Mouse (Mus musculus): ENCODE data around the gene Chd1l. TPM values are rescaled to one million over a fixed set of nuclear protein-coding genes. Genes with fewer than 3 reads are reported as not detected.
A peak's percentile ranks its signal among the peaks of the same experiment; 100 is the strongest.

Gene Chd1l
- polyA plus RNA-seq, 2 experiments = 12.8 to 13.5 TPM

GRCm38 (mm10) chr3:97629941-97630340 is 19.9 kb upstream of the Chd1l start:
- no peak for ATAC-seq (ENCODE audit: low FRiP score, low read depth)
- no peaks in the 10 kb centered on the region for H3K27me3 ChIP-seq (ENCODE audit: control insufficient read depth, insufficient read depth, low read length)
- H3K4me3 ChIP-seq (replicated peaks; ENCODE audit: low read length) = no peak overlapping the region
- no peak for TF ChIP-seq POLR2A (IDR thresholded peaks at IDR 0.05; ENCODE audit: borderline replicate concordance, extremely low read depth, insufficient read depth, insufficient read length)
- H3K9ac ChIP-seq (ENCODE audit: low read depth, low read length, severe bottlenecking) = no peak overlapping the region
- H3K9me3 ChIP-seq (ENCODE audit: control insufficient read depth, low read length) = no peaks in the 10 kb centered on the region
- DNase-seq (ENCODE audit: low spot score) = no peak
- peaks cover 7% of the 10 kb centered on the region for H3K4me1 ChIP-seq (ENCODE audit: control insufficient read depth, insufficient read depth, low read length)
- H3K27ac ChIP-seq (replicated peaks; ENCODE audit: low read depth, low read length) = no peak overlapping the region
- 77% methylated on average over 4 of the region's 4 CpGs for WGBS
- H3K36me3 ChIP-seq (ENCODE audit: control insufficient read depth, insufficient read depth, low read length) = no peaks in the 10 kb centered on the region
- H3K4me2 ChIP-seq (replicated peaks; ENCODE audit: low read depth, low read length, severe bottlenecking) = no peak overlapping the region

DNA sequence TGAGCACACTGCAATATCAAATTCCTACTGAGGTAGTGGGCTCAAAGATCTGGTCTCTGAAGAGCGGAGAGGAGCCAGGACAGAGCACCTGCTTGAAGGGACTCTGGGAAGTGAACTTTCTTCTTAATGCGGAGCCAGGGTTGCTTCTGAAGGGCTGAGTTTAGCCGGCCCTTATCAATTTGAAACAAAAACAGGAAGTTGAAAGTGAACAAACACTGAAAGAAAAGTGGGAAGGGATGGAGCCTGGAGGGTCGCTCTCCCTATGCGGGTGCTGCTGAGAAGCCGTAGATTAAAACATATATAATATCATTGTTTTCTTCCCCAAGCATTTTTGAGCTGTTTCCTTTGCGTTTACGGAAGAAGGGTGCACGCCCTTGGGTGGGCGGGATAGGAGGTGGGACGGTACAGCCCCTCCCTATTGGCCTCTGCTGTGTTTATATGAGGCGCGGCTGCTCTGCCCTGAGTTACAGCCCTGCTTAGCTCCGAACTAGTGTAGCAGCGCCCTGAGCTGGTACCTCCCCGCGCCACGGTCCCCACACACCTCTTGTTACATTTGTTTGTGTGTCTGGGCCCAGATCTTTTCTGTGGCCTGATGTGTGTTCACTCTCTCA is 18.5 kb upstream of the Chd1l start, which contains the start of gene Fmo5:
Gene Fmo5 (plus strand): TSS at position 414 of the 611 bp plus-strand sequence.
- WGBS = 4% methylated on average over 18 of the region's 18 CpGs
- Histone ChIP-seq H3K9me3 (ENCODE audit: control insufficient read depth, low read length) (no peaks in the 10 kb centered on the region), H3K27ac (replicated peaks; ENCODE audit: low read depth, low read length) (no peak within 1 kb of the TSS; the same call in 1 of the 2 replicates), H3K4me1 (ENCODE audit: control insufficient read depth, insufficient read depth, low read length) (no peaks in the 10 kb centered on the region), H3K4me3 (replicated peaks; ENCODE audit: low read length) (peak within 1 kb of the TSS; percentile 38), H3K4me2 (replicated peaks; ENCODE audit: low read depth, low read length, severe bottlenecking) (peak within 1 kb of the TSS; percentile 52), H3K36me3 (ENCODE audit: control insufficient read depth, insufficient read depth, low read length) (no peaks in the 10 kb centered on the region), H3K9ac (ENCODE audit: low read depth, low read length, severe bottlenecking) (peak within 1 kb of the TSS; percentile 37), H3K27me3 (ENCODE audit: control insufficient read depth, insufficient read depth, low read length) (no peaks in the 10 kb centered on the region)
- peak; percentile 80 for ATAC-seq (ENCODE audit: low FRiP score, low read depth)
- no peak for TF ChIP-seq POLR2A (IDR thresholded peaks at IDR 0.05; ENCODE audit: borderline replicate concordance, extremely low read depth, insufficient read depth, insufficient read length)
- peak; percentile 44 for DNase-seq (ENCODE audit: low spot score)

GRCm38 (mm10) chr3:97627893-97628292 is 17.9 kb upstream of the Chd1l start:
- Histone ChIP-seq H3K27me3 (ENCODE audit: control insufficient read depth, insufficient read depth, low read length) (no peaks in the 10 kb centered on the region), H3K4me1 (ENCODE audit: control insufficient read depth, insufficient read depth, low read length) (no peaks in the 10 kb centered on the region), H3K9ac (ENCODE audit: low read depth, low read length, severe bottlenecking) (no peak overlapping the region), H3K36me3 (ENCODE audit: control insufficient read depth, insufficient read depth, low read length) (no peaks in the 10 kb centered on the region), H3K9me3 (ENCODE audit: control insufficient read depth, low read length) (no peaks in the 10 kb centered on the region), H3K4me3 (replicated peaks; ENCODE audit: low read length) (peak overlapping the region; percentile 38; the same call in 1 of the 2 replicates), H3K4me2 (replicated peaks; ENCODE audit: low read depth, low read length, severe bottlenecking) (peak overlapping the region; percentile 52; the same call in 1 of the 2 replicates), H3K27ac (replicated peaks; ENCODE audit: low read depth, low read length) (no peak overlapping the region)
- ATAC-seq (ENCODE audit: low FRiP score, low read depth) (no peak), DNase-seq (ENCODE audit: low spot score) (no peak)
- 76% methylated on average over 7 of the region's 7 CpGs for WGBS
- TF ChIP-seq POLR2A (IDR thresholded peaks at IDR 0.05; ENCODE audit: borderline replicate concordance, extremely low read depth, insufficient read depth, insufficient read length) = no peak

- H3K27me3 ChIP-seq (ENCODE audit: control insufficient read depth, insufficient read depth, low read length) = no peaks in the 10 kb centered on the region
- TF ChIP-seq POLR2A (IDR thresholded peaks at IDR 0.05; ENCODE audit: borderline replicate concordance, extremely low read depth, insufficient read depth, insufficient read length) = no peak
- H3K9ac ChIP-seq (ENCODE audit: low read depth, low read length, severe bottlenecking) = no peak overlapping the region
- H3K9me3 ChIP-seq (ENCODE audit: control insufficient read depth, low read length) = no peaks in the 10 kb centered on the region
- no peak overlapping the region for H3K4me3 ChIP-seq (replicated peaks; ENCODE audit: low read length)
- ATAC-seq (ENCODE audit: low FRiP score, low read depth) (no peak), DNase-seq (ENCODE audit: low spot score) (no peak)
- 65% methylated on average over 2 of the region's 2 CpGs for WGBS
- no peak overlapping the region for H3K27ac ChIP-seq (replicated peaks; ENCODE audit: low read depth, low read length)
- H3K4me1 ChIP-seq (ENCODE audit: control insufficient read depth, insufficient read depth, low read length) = no peaks in the 10 kb centered on the region
- H3K4me2 ChIP-seq (replicated peaks; ENCODE audit: low read depth, low read length, severe bottlenecking) = no peak overlapping the region
- no peaks in the 10 kb centered on the region for H3K36me3 ChIP-seq (ENCODE audit: control insufficient read depth, insufficient read depth, low read length)
These were observed 14.6 kb upstream of the Chd1l start for GRCm38 (mm10) chr3:97624611-97625010.

DNA sequence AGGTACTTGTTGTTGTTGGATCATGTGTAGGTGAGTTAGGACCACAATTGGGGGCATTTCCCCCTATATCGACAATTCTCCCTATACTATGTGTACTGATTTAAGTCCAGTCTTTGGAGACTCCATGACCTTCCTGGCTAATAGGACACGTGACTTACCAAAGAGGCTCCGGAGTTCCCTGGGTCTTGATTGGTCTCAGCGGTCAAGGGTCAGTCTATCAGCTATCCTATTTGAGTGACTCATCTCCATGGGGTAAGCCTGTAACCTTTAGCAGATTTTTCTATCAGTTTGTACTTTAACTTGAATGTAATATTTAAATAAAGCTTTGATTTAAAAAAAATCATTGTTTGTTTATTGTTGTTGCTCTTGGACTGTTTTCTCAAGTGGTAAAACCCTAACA is 10.7 kb upstream of the Chd1l start:
- DNase-seq (ENCODE audit: low spot score) (no peak), ATAC-seq (ENCODE audit: low FRiP score, low read depth) (no peak)
- no peaks in the 10 kb centered on the region for H3K27me3 ChIP-seq (ENCODE audit: control insufficient read depth, insufficient read depth, low read length)
- no peak for TF ChIP-seq POLR2A (IDR thresholded peaks at IDR 0.05; ENCODE audit: borderline replicate concordance, extremely low read depth, insufficient read depth, insufficient read length)
- H3K4me2 ChIP-seq (replicated peaks; ENCODE audit: low read depth, low read length, severe bottlenecking) = no peak overlapping the region
- no peaks in the 10 kb centered on the region for H3K36me3 ChIP-seq (ENCODE audit: control insufficient read depth, insufficient read depth, low read length)
- H3K9me3 ChIP-seq (ENCODE audit: control insufficient read depth, low read length) = no peaks in the 10 kb centered on the region
- H3K4me3 ChIP-seq (replicated peaks; ENCODE audit: low read length) = no peak overlapping the region
- no peaks in the 10 kb centered on the region for H3K4me1 ChIP-seq (ENCODE audit: control insufficient read depth, insufficient read depth, low read length)
- H3K9ac ChIP-seq (ENCODE audit: low read depth, low read length, severe bottlenecking) = no peak overlapping the region
- WGBS = 93% methylated on average over 4 of the region's 4 CpGs
- H3K27ac ChIP-seq (replicated peaks; ENCODE audit: low read depth, low read length) = no peak overlapping the region

Data from limb, embryonic 14.5 days (tissue).